Mouse (Mus musculus): ENCODE data around the gene Troap. TPM values are rescaled to one million over a fixed set of nuclear protein-coding genes. Genes with fewer than 3 reads are reported as not detected.

The Troap gene
- polyA plus RNA-seq, 1 experiment from 2014 or later = 0.99 TPM

GRCm38 (mm10) chr15:99096061-99096793 is 21.9 kb downstream of the Troap start:
- H3K27me3 ChIP-seq (replicated peaks; ENCODE audit: insufficient read depth, low read length) = peaks cover 74% of the 10 kb centered on the region
- peak overlapping the region; percentile 54 for H3K4me2 ChIP-seq (replicated peaks; ENCODE audit: low read depth, low read length)
- WGBS = 8% methylated on average over 24 of the region's 24 CpGs
- H3K27ac ChIP-seq (ENCODE audit: low read length) = no peak overlapping the region
- TF ChIP-seq EP300 (IDR thresholded peaks at IDR 0.05) (no peak), CTCF (IDR thresholded peaks at IDR 0.05) (no peak)
- no peak overlapping the region for H3K9ac ChIP-seq (replicated peaks; ENCODE audit: low read depth)
- H3K4me1 ChIP-seq (ENCODE audit: insufficient read depth, low read depth, low read length) = peaks cover 3% of the 10 kb centered on the region; the same call in 1 of the 2 replicates
- H3K9me3 ChIP-seq (ENCODE audit: low read length) = no peaks in the 10 kb centered on the region
- peak overlapping the region; percentile 29 for H3K4me3 ChIP-seq (ENCODE audit: low read depth, low read length)
- ATAC-seq (no peak), DNase-seq (ENCODE audit: low spot score) (no peak)
- H3K36me3 ChIP-seq (ENCODE audit: insufficient read depth, low read length) = no peaks in the 10 kb centered on the region

GRCm38 (mm10) chr15:99096831-99097500 is 22.6 kb downstream of the Troap start:
- Histone ChIP-seq H3K9ac (replicated peaks; ENCODE audit: low read depth) (no peak overlapping the region), H3K27ac (ENCODE audit: low read length) (no peak overlapping the region), H3K4me2 (replicated peaks; ENCODE audit: low read depth, low read length) (peak overlapping the region; percentile 54), H3K27me3 (replicated peaks; ENCODE audit: insufficient read depth, low read length) (peaks cover 69% of the 10 kb centered on the region), H3K4me1 (ENCODE audit: insufficient read depth, low read depth, low read length) (peaks cover 3% of the 10 kb centered on the region; the same call in 1 of the 2 replicates), H3K36me3 (ENCODE audit: insufficient read depth, low read length) (no peaks in the 10 kb centered on the region), H3K4me3 (ENCODE audit: low read depth, low read length) (peak overlapping the region; percentile 29), H3K9me3 (ENCODE audit: low read length) (no peaks in the 10 kb centered on the region)
- ATAC-seq (no peak), DNase-seq (ENCODE audit: low spot score) (no peak)
- 3% methylated on average over 33 of the region's 58 CpGs for whole genome bisulfite sequencing
- TF ChIP-seq CTCF (IDR thresholded peaks at IDR 0.05) (no peak), EP300 (IDR thresholded peaks at IDR 0.05) (no peak)

DNA sequence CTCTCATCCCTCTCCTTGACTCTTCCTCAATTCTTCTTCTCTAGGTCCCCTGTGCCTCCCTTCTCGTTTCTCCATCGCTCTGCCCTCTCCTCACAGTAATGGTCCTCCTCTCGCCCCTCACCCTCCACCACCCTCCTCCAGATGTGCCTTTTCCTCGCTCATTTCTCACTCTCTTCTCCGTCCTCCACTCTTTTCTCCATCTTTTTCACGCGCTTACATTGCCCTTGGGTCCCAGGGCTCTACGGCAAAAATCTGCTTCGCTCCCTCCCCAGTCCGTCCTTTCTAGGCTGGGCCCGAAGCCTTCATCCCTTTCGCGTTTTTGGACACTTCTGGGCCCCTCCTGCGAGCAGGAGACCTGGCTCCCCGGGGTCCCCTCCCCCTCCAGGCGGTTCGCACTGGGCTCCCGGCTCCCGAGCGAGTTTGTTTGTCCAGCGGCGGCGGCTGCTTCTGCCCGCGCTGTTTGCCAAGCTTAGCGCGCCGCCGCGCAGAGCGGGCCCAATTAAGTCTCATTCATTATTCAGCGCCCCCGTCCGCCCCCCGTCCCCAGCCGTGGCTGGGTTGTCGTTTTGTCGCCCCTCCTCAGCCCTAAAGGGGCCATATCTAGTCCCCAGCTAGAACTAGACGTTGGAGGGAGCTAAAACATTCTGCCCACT is 23.6 kb downstream of the Troap start:
- H3K4me2 ChIP-seq (replicated peaks; ENCODE audit: low read depth, low read length) = peak overlapping the region; percentile 54
- ATAC-seq = no peak
- peak overlapping the region; percentile 29 for H3K4me3 ChIP-seq (ENCODE audit: low read depth, low read length)
- DNase-seq (ENCODE audit: low spot score) = no peak
- H3K36me3 ChIP-seq (ENCODE audit: insufficient read depth, low read length) = no peaks in the 10 kb centered on the region
- no peak overlapping the region for H3K9ac ChIP-seq (replicated peaks; ENCODE audit: low read depth)
- H3K9me3 ChIP-seq (ENCODE audit: low read length) = no peaks in the 10 kb centered on the region
- no peak overlapping the region for H3K27ac ChIP-seq (ENCODE audit: low read length)
- peaks cover 60% of the 10 kb centered on the region for H3K27me3 ChIP-seq (replicated peaks; ENCODE audit: insufficient read depth, low read length)
- WGBS = 3% methylated on average over 39 of the region's 39 CpGs
- H3K4me1 ChIP-seq (ENCODE audit: insufficient read depth, low read depth, low read length) = peaks cover 3% of the 10 kb centered on the region; the same call in 1 of the 2 replicates
- TF ChIP-seq EP300 (IDR thresholded peaks at IDR 0.05) (no peak), CTCF (IDR thresholded peaks at IDR 0.05) (no peak)

GRCm38 (mm10) chr15:99098493-99098861 is 24.1 kb downstream of the Troap start:
- no peak for DNase-seq (ENCODE audit: low spot score)
- Histone ChIP-seq H3K4me1 (ENCODE audit: insufficient read depth, low read depth, low read length) (peaks cover 3% of the 10 kb centered on the region; the same call in 1 of the 2 replicates), H3K9ac (replicated peaks; ENCODE audit: low read depth) (no peak overlapping the region)

GRCm38 (mm10) chr15:99099139-99099556 is 24.8 kb downstream of the Troap start:
- Histone ChIP-seq H3K4me1 (ENCODE audit: insufficient read depth, low read depth, low read length) (no peaks in the 10 kb centered on the region), H3K27me3 (replicated peaks; ENCODE audit: insufficient read depth, low read length) (peaks cover 50% of the 10 kb centered on the region), H3K27ac (ENCODE audit: low read length) (no peak overlapping the region), H3K36me3 (ENCODE audit: insufficient read depth, low read length) (no peaks in the 10 kb centered on the region), H3K4me3 (ENCODE audit: low read depth, low read length) (no peak overlapping the region), H3K9me3 (ENCODE audit: low read length) (no peaks in the 10 kb centered on the region), H3K4me2 (replicated peaks; ENCODE audit: low read depth, low read length) (peak overlapping the region; percentile 27; the same call in 1 of the 2 replicates), H3K9ac (replicated peaks; ENCODE audit: low read depth) (no peak overlapping the region)
- WGBS = 2% methylated on average over 15 of the region's 15 CpGs
- TF ChIP-seq CTCF (IDR thresholded peaks at IDR 0.05) = peak; percentile 83
- no peak for TF ChIP-seq EP300 (IDR thresholded peaks at IDR 0.05)
- ATAC-seq = peak; percentile 75
- DNase-seq (ENCODE audit: low spot score) = peak; percentile 69

More at GRCm38 (mm10) chr15:99098493-99098861, 24.1 kb downstream of the Troap start:
- H3K36me3 ChIP-seq (ENCODE audit: insufficient read depth, low read length) = no peaks in the 10 kb centered on the region
- H3K27me3 ChIP-seq (replicated peaks; ENCODE audit: insufficient read depth, low read length) = peaks cover 56% of the 10 kb centered on the region
- H3K9me3 ChIP-seq (ENCODE audit: low read length) = no peaks in the 10 kb centered on the region
- peak; percentile 8; the same call in 1 of the 2 replicates for ATAC-seq
- H3K27ac ChIP-seq (ENCODE audit: low read length) = no peak overlapping the region
- TF ChIP-seq CTCF (IDR thresholded peaks at IDR 0.05) (no peak), EP300 (IDR thresholded peaks at IDR 0.05) (no peak)
- H3K4me3 ChIP-seq (ENCODE audit: low read depth, low read length) = peak overlapping the region; percentile 29
- peak overlapping the region; percentile 54; the same call in 1 of the 2 replicates for H3K4me2 ChIP-seq (replicated peaks; ENCODE audit: low read depth, low read length)
- WGBS = 1% methylated on average over 9 of the region's 9 CpGs

GRCm38 (mm10) chr15:99099984-99100383 is 25.6 kb downstream of the Troap start:
- Histone ChIP-seq H3K9me3 (ENCODE audit: low read length) (no peaks in the 10 kb centered on the region), H3K36me3 (ENCODE audit: insufficient read depth, low read length) (no peaks in the 10 kb centered on the region), H3K4me2 (replicated peaks; ENCODE audit: low read depth, low read length) (no peak overlapping the region), H3K4me3 (ENCODE audit: low read depth, low read length) (no peak overlapping the region), H3K27me3 (replicated peaks; ENCODE audit: insufficient read depth, low read length) (peaks cover 44% of the 10 kb centered on the region), H3K27ac (ENCODE audit: low read length) (no peak overlapping the region), H3K4me1 (ENCODE audit: insufficient read depth, low read depth, low read length) (no peaks in the 10 kb centered on the region), H3K9ac (replicated peaks; ENCODE audit: low read depth) (no peak overlapping the region)
- DNase-seq (ENCODE audit: low spot score) (no peak), ATAC-seq (no peak)
- TF ChIP-seq EP300 (IDR thresholded peaks at IDR 0.05) (no peak), CTCF (IDR thresholded peaks at IDR 0.05) (no peak)
- WGBS = 45% methylated on average over 3 of the region's 3 CpGs

Measured in lung, postnatal 0 days (tissue).